Mouse (Mus musculus): ENCODE results near the gene Ank3.

The Ank3 gene

DNA sequence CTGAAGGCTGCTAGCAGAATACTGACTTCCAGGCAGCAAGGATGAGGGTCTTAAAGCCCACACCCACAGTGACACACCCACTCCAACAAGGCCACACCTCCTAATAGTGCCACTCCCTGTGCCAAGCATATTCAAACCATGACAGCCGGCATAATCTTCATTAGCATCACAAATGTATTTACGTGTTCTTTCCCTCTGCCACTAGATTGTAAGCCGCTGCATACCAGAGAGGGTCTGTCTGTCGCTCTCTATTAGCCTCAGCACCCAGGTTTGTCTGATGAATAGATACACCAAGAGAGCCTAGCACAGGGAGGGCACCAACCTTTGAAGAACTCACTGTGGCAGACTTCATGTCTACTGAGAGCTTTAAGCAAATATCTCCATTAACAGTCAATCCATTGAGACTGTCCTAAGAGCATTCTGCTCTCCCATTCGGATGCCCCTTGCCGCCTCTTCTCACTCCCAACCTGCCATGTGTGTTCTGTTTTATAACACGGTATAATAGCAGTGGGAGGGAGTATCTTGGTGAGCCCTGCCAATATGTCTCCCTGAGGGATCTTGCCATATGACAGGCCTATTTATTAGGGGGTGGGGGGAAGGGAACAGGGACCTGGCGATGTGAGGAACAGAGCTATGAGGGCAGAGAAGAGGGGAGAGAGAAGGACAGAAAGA, 668.1 kb downstream of the Ank3 start:
- DNase-seq (ENCODE audit: low read depth) = no peak

DNA sequence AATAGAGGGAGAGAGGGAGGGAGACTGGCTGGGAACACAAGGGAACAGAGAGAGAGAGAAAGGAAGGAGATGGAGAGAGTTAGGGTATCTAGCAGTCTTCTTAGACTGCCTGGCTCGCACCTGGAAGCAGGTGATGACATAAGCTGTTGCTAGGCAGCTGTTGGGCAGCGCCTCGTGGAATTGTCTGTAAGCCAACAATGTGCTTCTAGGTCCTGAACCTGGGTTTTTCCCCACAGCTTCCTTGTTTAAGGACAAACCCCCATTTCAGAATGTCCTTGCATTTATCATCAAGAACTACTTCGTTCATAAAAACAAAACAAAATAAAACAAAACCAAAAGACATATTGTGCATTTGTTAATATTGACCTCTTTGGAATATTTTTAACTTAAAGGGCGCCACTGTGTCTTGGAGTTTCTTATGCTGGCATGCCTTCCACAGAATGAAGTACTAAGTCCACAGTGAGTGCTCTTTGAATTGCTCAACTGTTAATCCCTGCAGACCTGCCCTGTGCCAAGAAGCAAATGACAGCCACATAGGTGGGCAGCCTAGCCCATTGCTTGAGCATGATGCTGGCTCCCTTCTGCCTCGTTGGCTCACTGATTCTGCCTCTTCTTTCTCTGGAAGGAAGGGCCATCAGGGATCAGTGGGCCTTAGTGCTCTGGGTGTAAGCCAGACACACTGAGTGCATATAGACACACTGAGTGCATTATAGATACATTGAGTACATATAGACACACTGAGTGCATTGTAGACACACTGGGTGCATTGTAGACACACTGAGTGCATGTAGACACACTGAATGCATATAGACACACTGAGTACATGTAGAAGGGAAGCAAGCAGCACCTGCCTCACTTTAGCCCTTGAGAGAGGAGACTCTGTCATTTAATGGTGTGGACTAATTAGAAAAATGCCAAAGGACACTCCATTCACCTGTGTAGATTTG, 668.9 kb downstream of the Ank3 start:
- no peak for DNase-seq (ENCODE audit: low read depth)

DNA sequence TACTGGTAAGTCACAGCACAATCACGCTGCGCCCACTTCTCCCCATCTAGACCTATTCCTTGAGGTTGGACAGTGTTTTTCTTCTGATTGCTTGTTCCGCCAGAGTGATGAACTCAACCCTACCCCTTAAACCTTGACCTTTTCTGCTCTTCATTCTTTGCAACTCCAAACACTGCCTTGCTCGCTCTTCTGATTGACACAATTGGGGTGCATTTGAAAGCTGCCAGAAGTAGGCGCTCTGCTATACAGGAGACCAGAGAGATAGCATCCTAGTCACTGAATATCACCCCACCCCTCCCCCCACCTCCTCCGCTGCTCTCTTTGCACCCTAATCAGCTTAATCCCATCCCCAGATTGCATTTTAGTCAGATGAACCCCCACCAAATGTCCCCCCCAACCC, 670.7 kb downstream of the Ank3 start:
- DNase-seq (ENCODE audit: low read depth) = no peak

GRCm38 (mm10) chr10:70071334-70071733, 672.8 kb downstream of the Ank3 start:
- DNase-seq (ENCODE audit: low read depth) = no peak
